Mouse (Mus musculus) hindbrain, embryonic 13.5 days (tissue): Measurements from ENCODE around the gene Gm49366. TPM values are rescaled to one million over a fixed set of nuclear protein-coding genes. Genes with fewer than 3 reads are reported as not detected.
"Not testable (repeated sequence)": the region's sequence is repeated elsewhere in the genome, so short reads cannot be mapped to it uniquely, and the experiment has no call there.

Experiments used
- ATAC-seq: fragments of 200-750 bp; cut with Nextera tagmentation; 2 replicates; pipeline ENCODE4 v1.8.0; 2017; ENCODE audit warnings: moderate TSS enrichment; ENCODE audit not compliant: low FRiP score
- H3K27ac ChIP-seq: fragments of 300-500 bp; sonication (generic); 2 replicates; pipeline ENCODE4 v1.5.1; 2015; ENCODE audit warnings: inconsistent platforms, mild to moderate bottlenecking, moderate library complexity
- H3K27me3 ChIP-seq: fragments of 300-500 bp; sonication (generic); 2 replicates; pipeline ENCODE4 v1.6.1; 2015; ENCODE audit warnings: mild to moderate bottlenecking, inconsistent platforms
- H3K36me3 ChIP-seq: fragments of 300-500 bp; sonication (generic); 2 replicates; pipeline ENCODE4 v1.6.1; 2015; ENCODE audit warnings: mild to moderate bottlenecking, inconsistent platforms
- H3K4me1 ChIP-seq: fragments of 300-500 bp; sonication (generic); replicated peaks from 2 replicates; pipeline ENCODE4 v1.6.1; 2015; ENCODE audit warnings: inconsistent platforms
- H3K4me2 ChIP-seq: fragments of 300-500 bp; sonication (generic); 2 replicates; pipeline ENCODE4 v1.6.1; 2015; ENCODE audit warnings: inconsistent platforms, mild to moderate bottlenecking, moderate library complexity
- H3K4me3 ChIP-seq: fragments of 300-500 bp; sonication (generic); 2 replicates; pipeline ENCODE4 v1.5.1; 2015; ENCODE audit warnings: mild to moderate bottlenecking, inconsistent platforms
- H3K9ac ChIP-seq: fragments of 300-500 bp; sonication (generic); 2 replicates; pipeline ENCODE4 v1.6.1; 2015; ENCODE audit warnings: mild to moderate bottlenecking, inconsistent platforms
- H3K9me3 ChIP-seq: fragments of 300-500 bp; sonication (generic); 2 replicates; pipeline ENCODE4 v1.6.1; 2016; ENCODE audit warnings: inconsistent platforms
- WGBS: fragments of 180-500 bp; shearing (Covaris S2); methylation state at CpG from one replicate; pipeline ENCODE4 v1.1.7; 2015; 5-methylcytosine and 5-hydroxymethylcytosine counted together
- polyA plus RNA-seq: library from polyadenylated mRNA; unstranded; fragments of >200 nt; fragmentation: Nextera tagmentation; extraction: Ambion mirVana; gene quantifications from 2 replicates; pipeline ENCODE4 v1.2.1, GENCODE M21; 2015

The Gm49366 gene
- polyA plus RNA-seq, 1 experiment from 2014 or later = not detected

DNA sequence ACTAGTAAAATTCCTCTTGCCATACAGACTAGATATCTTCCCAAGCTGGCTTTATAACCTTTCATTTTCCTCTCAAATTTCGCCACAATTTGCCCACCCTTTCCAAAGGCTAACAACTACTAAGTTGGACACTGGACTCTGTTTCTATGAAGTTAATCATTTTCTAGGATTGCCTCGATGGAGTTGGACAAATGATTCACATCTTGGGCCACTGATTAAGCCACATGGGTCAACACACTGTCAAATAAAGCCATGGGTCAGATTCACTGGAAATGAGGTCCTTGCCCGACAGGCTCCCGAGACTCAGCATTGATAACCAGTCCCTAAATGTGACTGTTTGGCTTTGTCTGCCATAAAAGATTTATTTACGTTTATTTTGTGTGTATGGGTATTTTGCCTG lies 3.5 kb downstream of the Gm49366 start:
- Histone ChIP-seq H3K4me2 (no peak overlapping the region), H3K4me3 (no peak overlapping the region), H3K36me3 (peaks cover 4% of the 10 kb centered on the region; the same call in 1 of the 2 replicates), H3K9ac (no peak overlapping the region), H3K4me1 (no peaks in the 10 kb centered on the region), H3K27me3 (0 out of 2 replicates have a peak, but pooled peaks cover 7% of the 10 kb centered on the region), H3K27ac (no peak overlapping the region), H3K9me3 (0 out of 2 replicates have a peak, but pooled peaks cover 3% of the 10 kb centered on the region)
- WGBS = 90% methylated on average over 5 of the region's 5 CpGs
- ATAC-seq = no peak

- no peak overlapping the region for H3K4me3 ChIP-seq
- H3K9ac ChIP-seq = no peak overlapping the region
- no peak overlapping the region for H3K4me2 ChIP-seq
- H3K4me1 ChIP-seq = no peaks in the 10 kb centered on the region
- H3K36me3 ChIP-seq = peaks cover 4% of the 10 kb centered on the region; the same call in 1 of the 2 replicates
- ATAC-seq = no peak
- no peaks in the 10 kb centered on the region for H3K27me3 ChIP-seq
- no peak overlapping the region for H3K27ac ChIP-seq
- 86% methylated on average over 2 of the region's 2 CpGs for WGBS
- peaks cover 17% of the 10 kb centered on the region; the same call in 1 of the 2 replicates for H3K9me3 ChIP-seq
These were observed 5.3 kb downstream of the Gm49366 start for GRCm38 (mm10) chr12:84044045-84044444.

DNA sequence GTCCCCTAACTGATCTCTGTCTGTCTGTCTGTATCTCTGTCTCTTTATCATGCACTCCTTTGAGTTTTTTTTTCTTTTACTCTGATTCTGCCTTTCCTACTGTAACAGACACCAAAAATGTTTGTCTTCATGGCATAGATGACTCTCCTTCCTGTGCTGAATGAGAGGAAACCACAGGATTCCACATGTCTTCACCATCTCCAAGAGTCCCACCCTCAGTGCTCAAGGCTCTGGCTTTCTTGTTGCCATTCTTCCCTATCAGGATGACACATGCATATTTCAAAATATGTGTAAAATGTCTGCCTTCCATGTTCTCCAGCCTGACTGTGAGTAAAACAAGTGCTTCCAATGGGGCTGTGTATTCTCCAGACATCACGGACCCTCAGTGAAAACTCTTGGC lies 8.2 kb downstream of the Gm49366 start:
- ATAC-seq = no peak
- Histone ChIP-seq H3K4me1 (no peaks in the 10 kb centered on the region), H3K4me3 (no peak overlapping the region), H3K27ac (no peak overlapping the region), H3K9me3 (peaks cover 14% of the 10 kb centered on the region; the same call in 1 of the 2 replicates), H3K4me2 (no peak overlapping the region), H3K9ac (no peak overlapping the region), H3K36me3 (no peaks in the 10 kb centered on the region), H3K27me3 (peaks cover 3% of the 10 kb centered on the region)
- 95% methylated on average over 1 of the region's 1 CpGs for WGBS

- not testable (repeated sequence) for H3K4me1 ChIP-seq, H3K36me3 ChIP-seq, H3K4me3 ChIP-seq, H3K4me2 ChIP-seq, H3K9ac ChIP-seq, H3K27ac ChIP-seq, ATAC-seq
- Histone ChIP-seq H3K27me3 (peaks cover 31% of the 10 kb centered on the region), H3K9me3 (peaks cover 14% of the 10 kb centered on the region; the same call in 1 of the 2 replicates)
- WGBS = 84% methylated on average over 5 of the region's 5 CpGs
These were observed 12.0 kb downstream of the Gm49366 start for GRCm38 (mm10) chr12:84050744-84051143.

- Histone ChIP-seq H3K4me1 (peaks cover 7% of the 10 kb centered on the region), H3K9ac (no peak within 1 kb of the TSS), H3K27me3 (peaks cover 31% of the 10 kb centered on the region), H3K4me3 (peak within 1 kb of the TSS; percentile 49; the same call in 1 of the 2 replicates), H3K36me3 (no peaks in the 10 kb centered on the region), H3K4me2 (peak within 1 kb of the TSS; percentile 75), H3K9me3 (peaks cover 14% of the 10 kb centered on the region; the same call in 1 of the 2 replicates), H3K27ac (no peak within 1 kb of the TSS)
- WGBS = 87% methylated on average over 5 of the region's 5 CpGs
- no peak for ATAC-seq
These were observed 13.3 kb downstream of the Gm49366 start, which contains the start of gene Acot3 for GRCm38 (mm10) chr12:84051937-84052474. Gene Acot3, plus strand, starts transcription at chr12:84052144.

GRCm38 (mm10) chr12:84052609-84053008 lies 13.9 kb downstream of the Gm49366 start:
- Histone ChIP-seq H3K36me3 (no peaks in the 10 kb centered on the region), H3K27me3 (peaks cover 31% of the 10 kb centered on the region), H3K4me1 (peaks cover 7% of the 10 kb centered on the region), H3K4me3 (peak overlapping the region; percentile 49; the same call in 1 of the 2 replicates), H3K9me3 (peaks cover 12% of the 10 kb centered on the region; the same call in 1 of the 2 replicates), H3K4me2 (peak overlapping the region; percentile 75), H3K9ac (no peak overlapping the region), H3K27ac (no peak overlapping the region)
- 92% methylated on average over 7 of the region's 7 CpGs for WGBS
- ATAC-seq = no peak

DNA sequence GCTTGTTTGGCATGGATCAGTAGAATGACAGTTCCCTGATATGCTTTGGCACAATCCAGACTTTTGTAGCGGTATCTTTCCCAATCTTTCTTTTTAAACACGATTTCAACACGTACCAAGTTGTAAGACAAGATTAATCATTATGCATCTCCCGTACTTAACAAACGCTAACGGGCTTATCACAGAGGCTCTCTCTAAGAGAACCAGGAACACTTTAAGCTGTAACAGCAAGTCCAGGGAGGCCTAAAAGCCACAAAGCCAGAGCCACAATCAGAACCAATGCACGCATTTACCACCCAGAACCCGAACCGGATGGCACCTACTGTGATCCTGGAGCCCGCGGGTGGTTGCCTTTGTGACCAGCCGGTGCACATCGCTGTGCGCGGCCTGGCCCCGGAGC lies 14.4 kb downstream of the Gm49366 start:
- Histone ChIP-seq H3K4me2 (peak overlapping the region; percentile 75), H3K4me1 (peaks cover 7% of the 10 kb centered on the region), H3K27me3 (peaks cover 31% of the 10 kb centered on the region), H3K27ac (no peak overlapping the region), H3K36me3 (no peaks in the 10 kb centered on the region), H3K9me3 (peaks cover 7% of the 10 kb centered on the region; the same call in 1 of the 2 replicates), H3K9ac (peak overlapping the region; percentile 70), H3K4me3 (peak overlapping the region; percentile 49)
- WGBS = 12% methylated on average over 16 of the region's 16 CpGs
- no peak for ATAC-seq

GRCm38 (mm10) chr12:84053679-84054391 lies 15.1 kb downstream of the Gm49366 start:
- peak overlapping the region; percentile 49 for H3K4me3 ChIP-seq
- WGBS = 3% methylated on average over 38 of the region's 46 CpGs
- no peaks in the 10 kb centered on the region for H3K36me3 ChIP-seq
- peak overlapping the region; percentile 70 for H3K9ac ChIP-seq
- peaks cover 7% of the 10 kb centered on the region for H3K4me1 ChIP-seq
- 0 out of 2 replicates have a peak, but pooled peaks have one; percentile 39 for ATAC-seq
- no peak overlapping the region for H3K27ac ChIP-seq
- peaks cover 31% of the 10 kb centered on the region for H3K27me3 ChIP-seq
- H3K4me2 ChIP-seq = peak overlapping the region; percentile 75
- H3K9me3 ChIP-seq = 0 out of 2 replicates have a peak, but pooled peaks cover 2% of the 10 kb centered on the region

GRCm38 (mm10) chr12:84060946-84061345 lies 22.2 kb downstream of the Gm49366 start:
- Histone ChIP-seq H3K27me3 (no peaks in the 10 kb centered on the region), H3K4me3 (no peak overlapping the region), H3K27ac (no peak overlapping the region), H3K4me2 (no peak overlapping the region), H3K9me3 (no peaks in the 10 kb centered on the region), H3K9ac (no peak overlapping the region), H3K36me3 (no peaks in the 10 kb centered on the region), H3K4me1 (no peaks in the 10 kb centered on the region)
- WGBS = 26% methylated on average over 2 of the region's 2 CpGs
- no peak for ATAC-seq

DNA sequence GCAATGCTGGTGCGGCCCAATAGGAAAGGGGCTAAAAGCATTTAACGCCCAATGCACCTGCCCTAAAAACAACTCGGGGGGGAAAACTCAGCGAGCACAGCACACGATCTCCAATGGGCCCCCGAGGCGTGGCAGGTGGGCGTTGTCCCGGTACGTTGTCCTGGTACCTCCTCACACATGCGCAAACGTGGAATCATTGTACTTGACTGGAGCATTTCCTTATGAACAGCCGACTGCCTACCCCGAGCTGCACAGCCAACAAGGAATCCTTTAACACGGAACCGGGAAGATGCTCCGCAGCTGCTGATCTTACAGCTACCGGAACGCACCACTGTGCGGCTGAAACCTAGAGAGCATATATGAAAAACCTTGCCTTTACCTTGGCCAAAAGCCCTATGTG lies 23.6 kb downstream of the Gm49366 start:
- Histone ChIP-seq H3K4me3 (no peak overlapping the region), H3K9me3 (no peaks in the 10 kb centered on the region), H3K9ac (no peak overlapping the region), H3K27me3 (peaks cover 5% of the 10 kb centered on the region; the same call in 1 of the 2 replicates), H3K36me3 (no peaks in the 10 kb centered on the region), H3K27ac (no peak overlapping the region), H3K4me2 (no peak overlapping the region), H3K4me1 (no peaks in the 10 kb centered on the region)
- ATAC-seq = no peak
- WGBS = 92% methylated on average over 20 of the region's 20 CpGs

GRCm38 (mm10) chr12:84063228-84063627 lies 24.5 kb downstream of the Gm49366 start:
- Histone ChIP-seq H3K27me3 (peaks cover 14% of the 10 kb centered on the region), H3K4me1 (no peaks in the 10 kb centered on the region), H3K4me2 (no peak overlapping the region), H3K36me3 (no peaks in the 10 kb centered on the region), H3K4me3 (no peak overlapping the region), H3K27ac (no peak overlapping the region), H3K9ac (no peak overlapping the region), H3K9me3 (no peaks in the 10 kb centered on the region)
- no peak for ATAC-seq
- 70% methylated on average over 5 of the region's 5 CpGs for WGBS

DNA sequence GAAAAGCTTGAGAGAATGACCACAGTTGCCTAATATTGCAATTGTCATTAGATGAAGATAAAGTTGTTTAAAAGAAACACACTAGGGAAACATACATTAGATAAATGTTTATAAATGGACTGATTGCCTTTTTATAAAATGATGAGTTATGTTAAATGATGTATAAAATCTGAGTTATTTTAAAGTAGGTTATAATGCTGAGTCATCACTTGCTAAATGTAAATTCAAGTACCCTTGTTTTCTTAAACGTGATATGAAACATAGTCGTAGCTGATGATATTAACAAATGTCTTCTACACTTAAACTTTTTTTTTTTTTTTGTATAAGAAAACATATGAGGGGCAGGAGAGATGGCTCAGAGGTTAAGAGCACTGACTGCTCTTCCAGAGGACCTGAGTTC lies 25.1 kb downstream of the Gm49366 start:
- Histone ChIP-seq H3K27me3 (peaks cover 20% of the 10 kb centered on the region), H3K4me3 (no peak overlapping the region), H3K4me2 (no peak overlapping the region), H3K36me3 (no peaks in the 10 kb centered on the region), H3K27ac (no peak overlapping the region), H3K9me3 (no peaks in the 10 kb centered on the region), H3K9ac (no peak overlapping the region), H3K4me1 (no peaks in the 10 kb centered on the region)
- 89% methylated on average over 2 of the region's 2 CpGs for whole genome bisulfite sequencing
- no peak for ATAC-seq
